Mouse (Mus musculus) C2C12 (cell line): ENCODE data around the gene Mks1.

ENCODE experiments used
- CEBPB ChIP-seq: IDR thresholded peaks from one replicate; pipeline ENCODE4 v1.6.1; 2011; ENCODE audit warnings: low read depth, mild to moderate bottlenecking, control low read depth, moderate library complexity
- CTCF ChIP-seq: IDR thresholded peaks from one replicate; pipeline ENCODE4 v1.5.1; 2011; ENCODE audit not compliant: control insufficient read depth, insufficient read depth, insufficient read length
- FOSL1 ChIP-seq: IDR thresholded peaks from one replicate; pipeline ENCODE4 v1.8.0; 2011; ENCODE audit warnings: mild to moderate bottlenecking, low read length; ENCODE audit not compliant: poor library complexity, insufficient read depth, severe bottlenecking
- MAX ChIP-seq: IDR thresholded peaks from one replicate; pipeline ENCODE4 v1.6.1; 2011; ENCODE audit warnings: mild to moderate bottlenecking, control low read depth
- USF1 ChIP-seq: IDR thresholded peaks from one replicate; pipeline ENCODE4 v1.6.1; 2011; ENCODE audit warnings: low read depth, mild to moderate bottlenecking, control low read depth, moderate library complexity

DNA sequence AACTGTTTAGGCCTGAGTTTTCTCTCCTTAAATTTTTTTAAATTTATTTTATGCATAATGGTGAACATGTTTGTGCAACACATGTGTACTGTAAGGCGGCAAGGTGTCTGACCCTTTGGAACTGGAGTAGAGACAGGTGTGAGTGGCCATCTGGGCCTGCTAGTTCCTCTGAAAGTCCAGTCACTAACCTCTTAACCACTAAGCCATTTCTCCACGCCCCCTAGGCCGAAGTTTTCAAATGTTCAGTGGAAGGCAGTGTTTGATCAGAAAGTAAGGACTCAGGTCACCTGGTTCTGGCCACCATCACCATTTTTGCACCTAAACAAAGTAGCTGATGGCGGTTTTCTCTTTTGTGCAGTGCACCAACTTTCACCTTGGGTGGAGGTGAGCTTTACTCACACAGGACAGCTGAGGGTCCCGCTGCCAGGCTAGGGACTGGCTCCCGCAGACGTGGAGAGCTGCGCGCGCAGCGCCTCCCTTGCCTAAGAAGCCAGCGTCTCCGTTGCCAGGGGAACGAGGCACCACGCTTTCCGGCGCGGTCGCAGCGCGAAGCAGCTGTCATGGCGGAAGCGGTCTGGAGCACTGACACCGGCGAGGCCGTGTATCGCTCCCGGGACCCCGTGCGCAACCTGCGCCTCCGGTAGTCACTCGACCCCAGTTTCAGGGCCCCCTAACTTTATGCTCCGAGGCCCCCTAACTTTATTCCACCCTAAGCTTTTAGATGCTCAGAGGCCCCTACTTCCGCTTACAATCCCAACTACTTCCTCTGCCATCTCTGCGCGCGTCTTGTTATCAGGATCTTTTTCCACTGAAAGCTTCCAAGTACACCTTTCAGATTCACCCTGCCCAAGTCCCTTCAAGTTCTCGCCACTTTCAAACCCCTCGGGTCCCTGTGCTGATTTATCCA is at the start of gene Mks1:
- no peak for TF ChIP-seq CTCF
- peak; percentile 90 for TF ChIP-seq MAX
- no peak for TF ChIP-seq USF1
- no peak for TF ChIP-seq CEBPB
- TF ChIP-seq FOSL1: no peak
